Mouse (Mus musculus): ENCODE results near the gene Nfe2. TPM values are rescaled to one million over a fixed set of nuclear protein-coding genes. Genes with fewer than 3 reads are reported as not detected.

Nfe2 gene
- not detected in 2 replicates for polyA plus RNA-seq (2011; ENCODE audit: insufficient read length, low read depth, missing spikeins)

DNA sequence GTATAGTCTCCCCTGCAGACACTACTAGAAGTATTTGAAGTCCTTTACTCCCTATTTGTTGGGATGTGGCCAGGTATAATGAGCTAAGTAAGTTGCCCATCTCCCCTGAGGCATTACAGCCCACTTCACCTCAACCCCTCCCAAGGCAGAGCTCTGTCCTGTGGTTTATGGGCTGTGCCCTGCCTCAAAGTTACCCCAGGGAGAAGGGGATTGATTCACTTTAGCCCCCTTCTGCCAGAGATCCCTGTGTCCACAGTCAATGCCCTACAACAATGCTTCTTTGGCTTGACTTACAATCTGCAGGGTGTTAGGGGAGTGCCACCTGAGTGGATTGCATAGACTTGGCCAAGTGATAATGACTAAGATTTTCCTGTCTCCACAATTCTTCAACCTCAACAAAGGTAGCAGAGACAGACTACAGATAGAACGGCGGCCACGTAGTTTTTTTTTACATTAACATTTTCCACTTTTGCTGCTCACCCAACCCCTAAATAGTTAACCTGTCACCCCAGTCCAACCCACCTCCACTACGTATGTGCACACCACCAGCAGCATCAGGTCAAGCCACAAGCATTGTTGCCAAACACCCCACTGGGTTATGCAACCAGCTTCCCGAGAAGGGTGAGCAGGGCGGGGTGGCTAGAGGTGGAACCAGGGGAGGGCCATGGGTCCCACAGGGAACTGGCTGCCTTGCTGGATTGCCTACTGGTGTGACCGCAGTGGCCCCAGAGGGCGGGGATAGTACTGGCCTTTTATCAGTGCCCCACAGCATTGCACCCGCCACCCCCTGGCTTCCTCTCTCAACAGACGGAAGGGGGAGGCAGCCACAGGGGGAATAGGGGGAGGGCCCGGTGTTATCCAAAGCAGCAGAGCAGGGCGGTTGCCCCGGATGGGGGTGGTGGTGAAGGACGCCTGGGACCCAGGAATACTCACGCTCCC, at the start of gene Nfe2:
Nfe2 (minus strand) TSS at position 614 of the 939 bp plus-strand sequence.
- TF ChIP-seq CTCF (IDR thresholded peaks at IDR 0.05; ENCODE audit: borderline replicate concordance, insufficient read depth, low read length) (no peak), POLR2A (IDR thresholded peaks at IDR 0.05; ENCODE audit: low read depth, low read length) (no peak)
- H3K4me1 ChIP-seq (ENCODE audit: control insufficient read depth, insufficient read depth, low read length), result no peaks in the 10 kb centered on the region
- no peak within 1 kb of the TSS for H3K4me3 ChIP-seq (ENCODE audit: insufficient read depth, low read length)
- no peak within 1 kb of the TSS for H3K27ac ChIP-seq (ENCODE audit: insufficient read depth, low read length)

DNA sequence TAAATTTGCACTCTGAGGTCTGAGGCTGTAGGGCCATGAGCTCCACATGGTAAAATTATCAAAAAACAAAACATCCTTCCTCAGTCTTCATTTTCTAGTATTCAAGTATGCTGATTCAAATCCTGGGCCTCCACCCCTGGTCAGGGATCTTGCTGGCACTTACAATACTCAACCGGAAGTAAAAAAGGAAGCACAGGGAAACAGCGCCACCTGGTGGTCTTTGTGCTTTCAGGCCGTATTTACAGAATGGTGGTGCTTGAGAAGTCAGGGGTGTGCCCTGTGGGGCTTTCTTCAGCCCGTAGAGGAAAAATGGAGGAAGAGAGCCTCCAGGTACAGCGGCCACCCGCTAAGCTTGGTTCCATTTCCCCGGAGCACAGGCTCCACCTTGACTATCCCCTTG, 48.9 kb upstream of the Nfe2 start:
- Histone ChIP-seq H3K4me1 (ENCODE audit: control insufficient read depth, insufficient read depth, low read length) (peaks cover 19% of the 10 kb centered on the region), H3K27ac (ENCODE audit: insufficient read depth, low read length) (no peak overlapping the region), H3K4me3 (ENCODE audit: insufficient read depth, low read length) (no peak overlapping the region)
- TF ChIP-seq POLR2A (IDR thresholded peaks at IDR 0.05; ENCODE audit: low read depth, low read length) (no peak), CTCF (IDR thresholded peaks at IDR 0.05; ENCODE audit: borderline replicate concordance, insufficient read depth, low read length) (peak; percentile 65)

DNA sequence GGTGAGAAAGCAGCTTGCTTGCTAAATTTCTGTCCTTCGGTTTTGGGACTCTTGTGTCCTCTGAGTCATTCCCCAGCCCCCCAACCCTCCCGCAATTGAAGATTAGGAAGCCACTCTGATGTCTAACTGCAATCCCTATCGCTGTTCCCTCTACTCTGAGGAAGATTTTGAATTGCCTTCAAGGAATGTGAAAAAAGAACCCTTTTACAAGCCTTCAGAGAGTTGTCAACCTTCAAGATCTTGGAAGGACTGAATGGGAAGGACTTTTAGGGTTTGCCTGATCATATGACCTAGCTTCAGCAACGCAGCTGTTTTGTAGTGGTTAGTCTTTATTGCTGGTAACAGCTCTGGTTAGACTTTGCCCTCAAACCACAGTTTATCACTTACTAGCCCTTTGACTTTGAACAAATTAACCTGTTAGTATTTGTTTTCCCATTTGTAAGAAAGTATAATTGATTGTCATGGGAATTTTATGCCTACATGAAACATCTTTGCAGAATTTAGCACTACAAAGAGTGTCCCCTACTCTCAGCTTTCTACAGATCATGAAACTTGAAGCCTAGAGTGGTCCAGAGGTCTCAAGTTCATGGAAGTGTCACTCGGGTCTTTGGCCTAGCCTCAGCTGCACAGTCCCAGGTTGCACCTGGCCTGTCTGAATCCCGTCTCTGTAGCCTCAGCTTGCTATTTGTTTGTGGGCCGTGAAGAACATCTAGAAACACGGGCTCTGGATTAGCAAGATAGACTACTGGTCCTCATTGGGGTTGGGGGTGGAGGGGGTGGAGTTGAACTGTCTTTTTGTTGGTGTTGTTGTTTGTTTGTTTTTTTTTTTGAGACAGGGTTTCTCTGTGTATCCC, 47.8 kb upstream of the Nfe2 start:
- TF ChIP-seq CTCF (IDR thresholded peaks at IDR 0.05; ENCODE audit: borderline replicate concordance, insufficient read depth, low read length) (no peak), POLR2A (IDR thresholded peaks at IDR 0.05; ENCODE audit: low read depth, low read length) (no peak)
- H3K4me1 ChIP-seq (ENCODE audit: control insufficient read depth, insufficient read depth, low read length), result peaks cover 29% of the 10 kb centered on the region
- peak overlapping the region; percentile 97 for H3K27ac ChIP-seq (ENCODE audit: insufficient read depth, low read length)
- H3K4me3 ChIP-seq (ENCODE audit: insufficient read depth, low read length), result peak overlapping the region; percentile 36

DNA sequence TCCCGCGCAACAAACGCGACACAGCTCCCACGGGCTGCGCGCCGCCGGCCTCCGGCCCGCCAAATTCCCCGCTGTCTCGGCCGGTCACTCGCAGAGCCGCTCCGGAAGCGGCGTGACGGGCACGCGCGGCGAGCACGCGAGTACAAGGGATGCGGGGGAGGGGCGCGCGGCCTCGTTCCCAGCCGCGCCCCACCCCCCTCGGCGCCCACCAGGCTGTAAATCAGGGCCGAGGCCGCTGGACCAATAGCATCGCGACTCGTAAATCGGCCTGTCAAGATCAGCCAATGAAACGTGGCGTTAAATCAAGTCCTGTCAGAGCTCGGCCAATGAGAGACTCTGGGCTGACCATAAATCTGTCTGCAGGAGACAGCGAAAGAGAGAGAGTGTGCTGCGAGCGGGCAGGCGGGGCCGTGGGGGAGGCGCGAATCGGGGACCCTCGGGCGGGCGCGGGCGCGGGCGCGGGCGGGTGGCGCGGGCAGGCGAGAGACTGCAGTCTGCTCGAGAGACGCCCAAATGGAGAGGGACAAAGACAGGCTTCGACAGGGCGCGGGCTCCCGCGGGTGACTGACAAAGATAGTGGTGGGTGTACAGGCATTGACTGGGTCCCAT, 47.0 kb upstream of the Nfe2 start:
- H3K27ac ChIP-seq (ENCODE audit: insufficient read depth, low read length), result peak overlapping the region; percentile 97
- peak overlapping the region; percentile 36 for H3K4me3 ChIP-seq (ENCODE audit: insufficient read depth, low read length)
- peaks cover 36% of the 10 kb centered on the region for H3K4me1 ChIP-seq (ENCODE audit: control insufficient read depth, insufficient read depth, low read length)
- peak; percentile 58 for TF ChIP-seq POLR2A (IDR thresholded peaks at IDR 0.05; ENCODE audit: low read depth, low read length)
- no peak for TF ChIP-seq CTCF (IDR thresholded peaks at IDR 0.05; ENCODE audit: borderline replicate concordance, insufficient read depth, low read length)

DNA sequence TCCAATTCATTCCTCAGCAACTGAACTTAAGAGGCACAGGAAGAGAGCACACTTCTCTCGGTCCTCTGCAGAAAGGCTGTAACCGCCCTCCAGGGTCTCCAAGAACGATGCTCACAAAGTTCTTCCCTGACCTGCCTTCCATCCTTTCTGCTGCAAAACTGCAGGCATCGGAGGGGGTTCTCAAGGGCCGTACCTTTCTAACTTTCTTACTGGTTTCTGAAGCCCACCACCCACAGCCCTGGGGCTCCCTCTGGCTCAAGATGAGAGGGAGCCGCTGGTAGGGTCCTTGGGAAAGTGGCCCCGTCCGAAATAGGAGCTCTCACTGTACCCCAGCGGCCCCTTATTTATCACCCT, 46.4 kb upstream of the Nfe2 start:
- Histone ChIP-seq H3K4me3 (ENCODE audit: insufficient read depth, low read length) (peak overlapping the region; percentile 34), H3K4me1 (ENCODE audit: control insufficient read depth, insufficient read depth, low read length) (peaks cover 37% of the 10 kb centered on the region), H3K27ac (ENCODE audit: insufficient read depth, low read length) (peak overlapping the region; percentile 74)
- TF ChIP-seq POLR2A (IDR thresholded peaks at IDR 0.05; ENCODE audit: low read depth, low read length), result no peak
- no peak for TF ChIP-seq CTCF (IDR thresholded peaks at IDR 0.05; ENCODE audit: borderline replicate concordance, insufficient read depth, low read length)

DNA sequence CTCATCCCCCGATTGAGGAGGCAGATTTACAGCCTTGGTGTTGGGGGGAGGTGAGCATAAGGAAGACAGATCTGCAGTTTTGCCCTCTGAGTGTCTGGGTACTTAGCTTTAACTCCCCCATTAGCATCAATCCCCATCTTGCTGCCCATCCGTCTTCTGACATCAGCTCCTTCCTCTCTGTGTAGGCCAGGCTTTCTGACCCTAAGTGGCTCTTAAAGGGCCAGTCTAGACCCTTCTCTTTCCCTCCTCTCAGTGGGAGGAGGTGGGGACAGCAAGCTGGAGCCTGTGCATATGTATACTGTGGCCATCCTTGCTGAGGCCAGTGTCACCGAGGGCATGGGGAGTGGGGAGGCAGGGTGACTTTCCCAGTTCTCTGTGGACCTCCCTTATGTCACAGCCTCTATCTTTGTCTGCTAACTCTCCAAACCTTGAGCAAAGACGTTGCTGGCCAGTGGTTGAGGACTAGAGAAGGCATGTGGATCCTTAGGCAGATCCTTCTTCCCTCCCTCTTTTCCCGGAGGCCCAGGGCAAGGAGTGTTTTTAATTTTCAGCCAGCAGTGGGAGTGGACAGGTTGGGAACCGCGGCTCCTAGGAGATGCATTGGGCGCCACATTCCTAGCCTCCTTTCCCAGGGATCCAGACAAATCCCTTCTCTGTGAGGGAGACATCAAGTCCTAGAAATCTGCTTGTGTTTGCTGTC, 45.9 kb upstream of the Nfe2 start:
- peak overlapping the region; percentile 34; the same call in 1 of the 2 replicates for H3K4me3 ChIP-seq (ENCODE audit: insufficient read depth, low read length)
- TF ChIP-seq POLR2A (IDR thresholded peaks at IDR 0.05; ENCODE audit: low read depth, low read length), result peak; percentile 32; the same call in 1 of the 2 replicates
- no peak for TF ChIP-seq CTCF (IDR thresholded peaks at IDR 0.05; ENCODE audit: borderline replicate concordance, insufficient read depth, low read length)
- peak overlapping the region; percentile 74 for H3K27ac ChIP-seq (ENCODE audit: insufficient read depth, low read length)
- H3K4me1 ChIP-seq (ENCODE audit: control insufficient read depth, insufficient read depth, low read length), result peaks cover 42% of the 10 kb centered on the region

DNA sequence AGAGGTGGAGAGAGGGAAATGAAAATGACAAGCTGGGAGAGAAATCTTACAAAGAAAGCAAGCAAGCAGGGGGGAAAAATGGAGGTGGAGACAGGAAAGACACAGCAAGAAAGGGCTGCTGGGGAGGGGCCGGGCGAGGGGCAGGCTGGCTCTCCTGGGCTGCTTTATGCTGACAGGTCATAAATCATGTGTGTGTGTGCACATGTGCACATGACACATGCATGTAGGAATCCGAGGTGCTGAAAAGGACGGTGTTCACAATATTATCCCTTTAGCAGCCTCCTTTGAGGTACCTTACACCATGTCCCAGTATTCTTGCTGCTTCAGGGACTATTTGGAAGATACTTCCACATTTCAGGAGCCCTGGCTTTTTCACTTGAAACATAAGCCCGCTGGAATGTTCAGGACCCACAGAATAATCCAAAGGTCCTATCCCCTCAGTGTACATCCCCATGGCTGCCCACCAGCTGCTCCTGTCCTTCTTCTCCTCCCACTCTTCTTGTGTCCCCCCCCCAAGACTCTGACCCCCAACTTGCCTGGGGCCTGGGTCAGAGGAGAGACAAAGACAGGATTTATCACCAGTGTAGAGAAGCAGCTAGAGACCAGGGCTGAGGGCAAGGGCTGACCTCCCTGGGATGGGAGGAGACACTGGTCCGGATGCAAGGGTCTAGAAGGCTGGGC, 44.3 kb upstream of the Nfe2 start:
- H3K27ac ChIP-seq (ENCODE audit: insufficient read depth, low read length), result peak overlapping the region; percentile 62
- no peak overlapping the region for H3K4me3 ChIP-seq (ENCODE audit: insufficient read depth, low read length)
- peaks cover 48% of the 10 kb centered on the region for H3K4me1 ChIP-seq (ENCODE audit: control insufficient read depth, insufficient read depth, low read length)
- TF ChIP-seq POLR2A (IDR thresholded peaks at IDR 0.05; ENCODE audit: low read depth, low read length) (no peak), CTCF (IDR thresholded peaks at IDR 0.05; ENCODE audit: borderline replicate concordance, insufficient read depth, low read length) (no peak)

DNA sequence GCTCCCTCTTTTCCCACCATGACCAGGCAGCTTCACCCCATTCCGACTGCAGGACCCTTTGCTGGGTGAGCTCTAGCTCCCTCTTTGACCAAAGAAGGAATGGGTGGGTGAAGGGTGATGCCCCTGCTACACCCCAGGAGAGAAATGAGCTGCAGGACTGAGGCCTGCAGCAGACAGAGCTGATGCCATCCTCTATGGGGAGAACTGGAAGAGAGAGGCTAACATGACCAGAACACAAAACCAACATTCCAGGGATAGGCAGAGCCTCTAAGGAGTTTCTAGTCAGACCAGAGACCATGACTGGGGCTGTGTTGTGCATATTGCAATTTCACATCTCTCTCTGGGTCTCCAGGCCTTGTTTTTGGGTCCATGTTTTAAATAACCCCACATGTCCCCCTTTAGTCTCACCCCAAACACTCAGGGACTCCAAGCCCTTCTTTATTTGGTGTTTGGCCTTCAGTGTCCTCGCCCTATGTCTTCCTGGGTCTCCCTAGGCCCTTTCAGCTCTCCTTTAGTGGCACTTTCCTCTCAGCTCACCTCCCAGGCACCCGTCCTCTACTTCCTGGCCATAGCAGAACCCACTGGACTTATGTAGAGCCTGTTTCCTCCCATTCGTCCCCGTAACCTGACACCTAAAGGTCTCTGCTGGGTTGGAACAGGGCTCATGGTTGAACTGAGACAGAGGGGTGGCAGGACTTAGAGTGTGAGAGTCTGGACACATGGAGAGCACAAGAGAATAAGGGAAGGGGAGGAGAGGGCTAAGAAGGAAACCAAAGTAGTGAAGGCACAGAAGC, 43.5 kb upstream of the Nfe2 start:
- Histone ChIP-seq H3K4me1 (ENCODE audit: control insufficient read depth, insufficient read depth, low read length) (peaks cover 48% of the 10 kb centered on the region), H3K27ac (ENCODE audit: insufficient read depth, low read length) (peak overlapping the region; percentile 62), H3K4me3 (ENCODE audit: insufficient read depth, low read length) (no peak overlapping the region)
- TF ChIP-seq POLR2A (IDR thresholded peaks at IDR 0.05; ENCODE audit: low read depth, low read length), result no peak
- TF ChIP-seq CTCF (IDR thresholded peaks at IDR 0.05; ENCODE audit: borderline replicate concordance, insufficient read depth, low read length), result no peak

Measured in embryonic fibroblast, embryonic 13.5 days (primary cell).